Mouse (Mus musculus): Measurements from ENCODE around the gene Olfr460. TPM values are rescaled to one million over a fixed set of nuclear protein-coding genes. Genes with fewer than 3 reads are reported as not detected.
A peak's percentile ranks its signal among the peaks of the same experiment; 100 is the strongest.
"Not testable (repeated sequence)": the region's sequence is repeated elsewhere in the genome, so short reads cannot be mapped to it uniquely, and the experiment has no call there.

Olfr460 gene
- total RNA-seq (2021), result not detected
- long read RNA-seq, experiment 1, result 0 reads
- long read RNA-seq, experiment 2, result 0 reads

DNA sequence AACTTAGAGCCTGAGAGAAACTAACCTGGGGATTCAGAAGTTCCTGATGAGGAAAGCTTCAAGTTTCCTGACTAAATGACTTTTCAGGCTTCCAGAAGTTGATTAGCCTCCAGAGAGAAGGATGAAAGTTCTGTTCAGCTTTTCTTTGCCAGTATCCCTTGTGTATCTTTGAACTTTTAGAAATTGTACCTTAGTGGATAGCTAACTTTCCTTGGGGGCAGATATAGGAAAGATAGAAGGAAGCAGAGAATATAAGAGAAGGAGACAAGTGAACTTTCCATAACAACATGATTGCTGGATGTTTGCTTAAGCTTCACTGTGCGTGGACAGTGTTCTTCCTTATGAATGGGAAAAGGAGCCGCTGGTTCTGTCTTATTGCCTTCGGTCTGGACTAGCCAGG lies at the start of gene Olfr460:
Gene Olfr460 (plus strand): TSS at position 301 of the 400 bp plus-strand sequence.
- intact Hi-C loops (cut with DNase I), result no loop called here
- no peak for DNase-seq (ENCODE audit: low spot score in 2 of 2)

DNA sequence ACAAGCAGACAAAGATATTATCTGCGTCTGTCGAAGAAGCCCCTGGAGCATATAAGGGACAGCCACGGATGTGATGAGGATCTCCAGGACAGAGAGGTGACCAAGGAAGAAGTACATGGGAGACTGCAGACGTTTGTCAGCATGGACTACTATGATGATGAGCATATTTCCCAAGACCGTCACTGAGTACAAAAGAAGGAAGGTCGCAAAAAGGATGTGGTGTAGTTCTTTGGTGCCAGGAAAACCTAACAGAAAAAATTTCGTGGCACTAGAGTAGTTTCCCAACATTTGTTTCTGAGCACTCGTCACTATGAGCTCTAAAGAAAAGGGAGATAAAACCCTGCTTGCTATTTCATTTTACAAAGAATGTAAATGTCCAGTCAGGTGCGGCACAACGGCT lies 24.6 kb upstream of the Olfr460 start:
- DNase-seq (ENCODE audit: low spot score in 2 of 2), result no peak
- intact Hi-C loops (cut with DNase I), result no loop called here

GRCm38 (mm10) chr6:40554950-40555349 lies 14.3 kb upstream of the Olfr460 start, which contains the start of gene Olfr461:
TSS of gene Olfr461 (minus strand) at chr6:40555050.
- DNase-seq (ENCODE audit: low spot score in 2 of 2), result no peak
- intact Hi-C loops (cut with DNase I), result no loop called here

GRCm38 (mm10) chr6:40573618-40574017 lies 4.3 kb downstream of the Olfr460 start:
- DNase-seq (ENCODE audit: low spot score in 2 of 2), result no peak
- intact Hi-C loops (cut with DNase I), result no loop called here

GRCm38 (mm10) chr6:40576305-40576704 lies 7.0 kb downstream of the Olfr460 start:
- DNase-seq (ENCODE audit: low spot score in 2 of 2), result no peak
- intact Hi-C loops (cut with DNase I), result no loop called here

DNA sequence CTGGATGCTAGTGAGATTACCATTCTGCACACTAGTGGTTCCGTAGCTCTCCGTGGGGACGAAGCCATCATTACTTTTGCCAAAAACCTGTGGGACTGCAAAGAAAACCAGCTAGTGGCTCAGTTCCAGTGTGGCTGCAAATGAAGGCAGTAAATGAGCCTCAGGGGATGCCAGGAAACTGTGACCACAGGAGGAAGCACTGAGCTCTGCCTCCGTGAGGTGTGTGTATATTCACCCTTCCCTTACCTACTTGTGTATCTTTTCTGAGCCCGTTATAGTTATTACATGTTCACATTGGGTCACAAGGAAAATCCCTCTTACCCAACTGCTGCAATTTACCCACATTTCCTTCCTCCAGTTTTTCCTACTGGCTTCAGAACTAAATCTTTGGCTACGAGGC lies 15.0 kb downstream of the Olfr460 start:
- intact Hi-C loops (cut with DNase I), result no loop called here
- DNase-seq (ENCODE audit: low spot score in 2 of 2), result no peak

DNA sequence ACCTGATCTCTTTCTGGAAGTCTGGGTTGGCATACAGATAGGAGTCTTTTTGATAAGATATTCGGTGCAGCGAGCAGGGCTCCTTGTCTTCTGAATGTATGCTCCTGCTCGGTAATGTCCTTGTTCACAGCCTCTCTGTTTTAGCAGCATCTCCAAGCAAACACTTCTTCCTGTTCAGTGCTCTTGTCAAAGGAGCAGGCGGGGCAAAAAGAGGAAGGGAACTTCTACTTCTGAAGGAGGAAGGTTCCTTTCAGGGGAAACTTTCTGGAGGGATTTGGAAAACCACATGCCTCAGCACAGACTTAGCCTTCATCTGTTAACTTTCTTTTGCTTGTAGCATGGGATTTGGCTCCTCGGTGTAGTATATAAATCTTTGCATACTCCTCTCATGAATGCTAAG lies 16.4 kb downstream of the Olfr460 start, which contains the start of gene Clec5a:
Gene Clec5a (minus strand): TSS at position 177 of the 400 bp plus-strand sequence.
- DNase-seq (ENCODE audit: low spot score in 2 of 2), result no peak
- intact Hi-C loops (cut with DNase I), result no loop called here

DNA sequence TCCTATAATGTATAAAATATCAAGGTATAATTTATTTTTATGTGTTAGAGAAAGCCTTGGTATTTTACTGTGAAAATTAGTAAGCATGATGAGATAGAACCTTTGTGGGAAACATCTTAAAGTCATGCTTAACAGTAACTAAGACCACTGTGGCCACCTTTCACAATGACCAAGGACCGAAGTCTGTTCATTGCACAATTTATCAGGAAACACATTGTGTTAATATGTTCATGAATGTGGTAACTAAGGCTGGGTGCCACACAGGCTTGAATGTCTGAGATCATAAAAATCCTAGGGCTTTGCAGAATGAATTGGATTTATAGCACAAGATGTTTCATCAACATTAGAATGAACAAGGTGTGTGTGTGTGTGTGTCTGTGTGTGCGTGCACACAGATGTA lies 19.1 kb downstream of the Olfr460 start:
- no peak for DNase-seq (ENCODE audit: low spot score in 2 of 2)
- intact Hi-C loops (cut with DNase I), result no loop called here

DNA sequence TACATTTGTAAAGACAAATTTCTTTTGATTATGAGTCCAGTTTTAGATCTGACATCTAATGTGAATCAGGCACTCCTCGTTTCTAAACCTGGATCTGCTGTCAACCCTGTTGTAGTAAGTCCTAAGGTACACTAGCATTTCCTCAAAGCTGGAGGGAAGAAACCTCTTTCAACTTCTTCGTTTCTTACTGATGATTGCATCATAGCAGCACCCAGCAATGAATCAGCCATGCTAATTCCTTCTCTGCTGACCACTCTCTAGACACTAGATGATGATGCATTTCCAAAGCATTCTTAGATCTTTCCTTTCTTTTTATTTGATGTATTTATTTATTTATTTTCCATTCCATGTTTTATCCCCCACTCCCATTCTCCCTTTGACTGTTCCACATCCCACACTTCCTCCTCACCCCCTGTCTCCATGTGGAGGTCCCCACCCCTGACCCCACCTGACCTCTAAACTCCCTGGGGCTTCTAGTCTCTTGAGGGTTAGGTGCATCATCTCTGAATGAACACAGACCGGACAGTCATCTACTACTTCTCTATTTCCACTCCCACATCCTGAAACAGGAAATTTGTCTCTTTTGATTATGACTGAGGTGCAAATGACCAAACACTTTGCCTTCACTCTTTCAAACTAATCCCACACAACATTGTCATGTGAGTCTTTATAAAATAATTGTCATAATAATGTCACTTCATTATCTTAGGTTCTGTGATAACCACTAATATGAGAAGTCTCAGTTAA lies 25.7 kb downstream of the Olfr460 start:
- DNase-seq (ENCODE audit: low spot score in 2 of 2), result no peak
- intact Hi-C loops (cut with DNase I), result no loop called here

DNA sequence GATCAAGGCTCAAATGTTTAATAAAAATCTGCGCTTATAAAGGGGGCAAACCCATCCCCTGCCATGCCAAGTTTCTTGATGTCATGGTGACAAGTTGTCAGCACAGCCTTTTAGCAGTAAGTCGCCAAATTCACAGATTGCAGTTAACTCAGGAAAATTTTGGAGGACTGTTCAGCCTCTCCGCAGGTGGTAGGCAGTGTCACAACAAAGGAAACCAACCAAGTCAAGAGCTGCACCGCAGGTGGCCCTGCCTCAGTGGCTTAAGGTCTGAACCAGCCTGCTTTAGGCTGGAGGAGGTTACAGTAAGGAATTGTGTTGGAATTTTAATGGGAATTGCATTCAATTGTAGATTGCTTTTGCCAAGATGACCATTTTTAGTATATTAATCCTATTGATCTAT lies 29.3 kb downstream of the Olfr460 start:
- DNase-seq (ENCODE audit: low spot score in 2 of 2), result not testable (repeated sequence)

GRCm38 (mm10) chr6:40607431-40607830 lies 38.1 kb downstream of the Olfr460 start:
- DNase-seq (ENCODE audit: low spot score in 2 of 2), result peak; percentile 81 to 91
- intact Hi-C loops (cut with DNase I), result no loop called here

More for the DNA sequence above, 29.3 kb downstream of the Olfr460 start:
- intact Hi-C loops (cut with DNase I), result not testable (repeated sequence)

DNA sequence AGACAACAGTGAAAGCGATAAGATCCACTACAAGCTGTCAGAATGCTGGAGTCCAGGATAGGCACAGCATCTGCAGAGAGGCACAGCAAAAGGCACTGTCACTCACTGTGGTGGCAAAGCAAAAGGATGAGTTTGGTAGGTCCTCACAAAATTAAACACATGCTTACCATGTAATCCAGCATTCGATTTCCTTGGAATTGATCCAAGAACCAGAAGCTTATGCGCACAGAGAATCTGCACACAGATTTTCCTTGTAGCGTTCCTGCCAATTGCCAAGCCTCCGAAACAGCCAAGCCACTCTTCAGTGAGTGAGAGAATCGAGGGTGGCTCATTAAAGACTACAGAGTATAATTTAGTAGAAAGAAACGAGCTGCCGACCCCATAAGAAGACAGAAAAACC lies 41.0 kb downstream of the Olfr460 start:
- peak; percentile 21 to 55 for DNase-seq (ENCODE audit: low spot score in 2 of 2)
- intact Hi-C loops (cut with DNase I), result loop anchor here (10.0 kb wide), 1 partner anchor 235 kb away; no protein-coding TSS in a partner anchor

GRCm38 (mm10) chr6:40613260-40613852 lies 44.1 kb downstream of the Olfr460 start, which contains the start of gene Tas2r138:
TSS of gene Tas2r138 (minus strand) at chr6:40613310.
- intact Hi-C loops (cut with DNase I), result loop anchor here (10.0 kb wide), 1 partner anchor 231 kb away; no protein-coding TSS in a partner anchor
- no peak for DNase-seq (ENCODE audit: low spot score in 2 of 2)

- DNase-seq (ENCODE audit: low spot score in 2 of 2), result peak; percentile 58 to 81
- intact Hi-C loops (cut with DNase I), result loop anchor here (1.0 to 10.0 kb wide), 2 partner anchors 71 to 227 kb away; no protein-coding TSS in a partner anchor
Observed at GRCm38 (mm10) chr6:40617965-40618364, 48.7 kb downstream of the Olfr460 start.

Other genes with a start within 250 kb of the Olfr460 start
- 10 to 100 TPM; 50.7 to 51.6 TPM for gene Agk, start 244.3 kb upstream of the Olfr460 start, total RNA-seq (2021)
- gene E330009J07Rik, start 133.4 kb upstream of the Olfr460 start, total RNA-seq (2021), result 10 to 100 TPM; 38.6 to 45.2 TPM
- gene Wee2, start 130.4 kb upstream of the Olfr460 start, total RNA-seq (2021), result not detected
- 10 to 100 TPM; 31.8 to 37.1 TPM for gene Ssbp1, start 98.1 kb upstream of the Olfr460 start, total RNA-seq (2021)
- not detected for gene Tas2r137, start 78.3 kb upstream of the Olfr460 start, total RNA-seq (2021)
- gene Tas2r108, start 76.0 kb upstream of the Olfr460 start, total RNA-seq (2021), result not detected
- not detected for gene Prss37, start 50.0 kb upstream of the Olfr460 start, total RNA-seq (2021)
- gene Olfr461, start 14.4 kb upstream of the Olfr460 start, total RNA-seq (2021), result not detected
- under 1 TPM; 0.32 to 0.48 TPM for gene Clec5a, start 16.3 kb downstream of the Olfr460 start, total RNA-seq (2021)
- not detected for gene Tas2r138, start 43.8 kb downstream of the Olfr460 start, total RNA-seq (2021)
- not detected for gene Mgam, start 59.3 kb downstream of the Olfr460 start, total RNA-seq (2021)

All from left cerebral cortex, postnatal 14 days (tissue).